Mouse (Mus musculus) c-Kit-positive CD71-positive TER-119-positive erythroid progenitor cells, embryonic 14.5 days (primary cell): ENCODE data around the gene Kcne3.

Experiments used
- DNase-seq: peaks from one replicate; pipeline ENCODE4 v3.0.0-alpha.2; 2013; ENCODE audit warnings: low spot score

Gene Kcne3

DNA sequence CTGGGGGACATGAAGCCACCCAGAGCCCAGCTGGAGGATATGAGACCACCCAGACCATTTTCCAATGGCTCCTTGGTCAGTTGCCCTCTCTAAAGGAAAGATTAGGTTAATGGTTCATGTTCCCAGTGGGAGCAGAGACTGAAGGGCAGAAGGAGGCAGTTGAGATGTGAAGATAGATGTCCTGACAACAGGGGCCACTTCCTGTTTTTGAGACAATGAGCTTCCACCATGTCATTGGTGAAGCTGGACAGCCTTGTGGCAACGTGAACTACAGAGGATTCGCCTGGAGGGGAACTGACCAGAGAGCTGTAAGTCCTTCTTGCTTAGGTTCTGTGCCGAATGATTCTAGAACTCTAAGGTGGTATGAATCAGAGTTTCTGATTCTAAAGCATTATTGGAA, at the start of gene Kcne3:
Kcne3 (plus strand) TSS at position 234 of the 400 bp plus-strand sequence.
- no peak for DNase-seq

DNA sequence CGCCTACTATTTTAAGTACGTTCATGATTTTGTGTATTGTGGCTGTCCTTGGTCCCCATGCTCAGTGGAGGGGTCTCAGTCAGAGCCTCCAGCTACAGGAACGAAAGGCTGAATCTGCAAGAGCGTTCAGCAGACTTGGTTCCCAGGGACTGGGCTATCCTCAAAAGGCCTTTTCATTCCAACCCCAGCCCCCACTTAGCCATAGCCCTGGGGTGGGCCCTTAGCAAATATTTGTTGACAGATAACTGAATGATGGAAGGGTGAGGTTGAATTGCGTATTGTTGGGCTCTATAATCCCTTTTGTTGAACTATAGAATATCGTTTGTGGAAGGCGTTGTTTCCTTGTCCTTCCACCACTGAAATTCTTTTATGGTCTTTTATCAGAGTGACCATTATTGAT, 49.8 kb upstream of the Kcne3 start:
- no peak for DNase-seq

DNA sequence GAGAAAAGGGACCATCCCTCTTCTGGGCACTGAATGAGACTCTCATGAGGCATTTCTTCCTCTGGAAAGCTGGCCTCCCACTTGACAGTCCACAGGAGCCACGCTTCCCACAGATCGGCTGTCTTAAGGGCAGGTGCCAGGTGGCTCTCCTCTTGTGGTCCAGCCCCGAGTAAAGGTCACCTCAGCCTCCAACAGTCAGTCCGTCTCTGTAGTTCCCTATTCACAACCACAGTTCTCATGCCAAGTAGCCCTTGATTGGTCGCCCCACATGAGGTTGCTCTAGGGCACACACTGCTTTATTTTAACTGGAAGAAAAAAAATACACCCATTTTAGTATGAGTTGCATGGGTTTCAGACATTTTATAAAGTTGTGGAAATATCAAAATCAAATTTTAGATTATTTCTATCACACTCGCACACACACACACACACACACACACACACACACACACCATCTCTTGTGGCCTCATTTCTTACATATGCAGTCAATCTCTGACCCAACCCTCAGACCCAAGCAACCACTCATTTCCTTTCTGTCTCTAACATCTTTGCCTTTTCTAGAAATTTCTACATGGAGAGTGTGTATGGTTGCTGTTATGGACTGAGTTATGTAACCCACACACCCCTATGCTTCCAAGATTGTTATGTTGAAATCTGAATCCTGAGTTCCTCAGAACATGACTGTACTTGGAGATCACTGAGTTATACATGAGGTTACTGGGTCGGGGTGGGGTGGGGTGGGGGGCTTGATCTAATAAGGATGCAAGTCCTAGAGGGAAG, 47.9 kb upstream of the Kcne3 start:
- DNase-seq, result no peak

DNA sequence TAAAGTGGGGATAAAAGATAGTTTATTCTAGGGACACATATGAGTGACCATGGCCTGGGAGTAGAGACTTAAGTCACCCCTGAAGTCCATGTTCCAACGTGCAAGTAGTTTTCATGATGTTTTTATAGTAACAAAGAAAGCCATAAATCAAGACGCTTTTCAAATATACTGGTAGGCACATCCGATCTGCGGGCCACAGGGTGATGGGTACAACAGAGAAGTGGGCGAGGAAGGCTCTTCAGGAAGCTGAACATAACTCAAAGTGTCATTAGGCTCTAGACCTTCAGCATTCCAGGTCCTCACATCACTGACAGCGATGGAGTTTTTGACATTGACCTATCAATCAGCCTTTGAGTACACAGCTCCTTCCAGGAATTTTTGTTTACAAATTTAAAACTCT, 45.7 kb upstream of the Kcne3 start:
- DNase-seq, result no peak

DNA sequence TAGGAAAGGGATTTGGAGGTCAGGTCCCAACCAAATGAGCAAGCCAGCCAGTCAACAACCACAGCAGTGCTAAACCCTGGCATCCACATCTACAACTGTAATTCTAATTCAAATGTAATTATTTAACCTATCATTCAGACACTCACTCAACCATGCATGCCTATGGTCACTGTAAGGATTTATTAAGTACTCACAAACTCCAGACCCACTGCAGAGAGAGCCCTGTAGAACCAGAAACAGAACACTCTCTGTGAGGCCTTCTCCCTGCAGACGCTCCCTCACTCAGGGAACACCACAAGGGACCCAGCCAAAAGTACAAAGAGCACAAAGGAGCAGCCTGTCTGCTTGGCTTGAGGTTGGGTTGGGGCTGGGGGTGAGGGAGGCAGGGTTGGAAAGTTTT, 43.9 kb upstream of the Kcne3 start:
- no peak for DNase-seq

DNA sequence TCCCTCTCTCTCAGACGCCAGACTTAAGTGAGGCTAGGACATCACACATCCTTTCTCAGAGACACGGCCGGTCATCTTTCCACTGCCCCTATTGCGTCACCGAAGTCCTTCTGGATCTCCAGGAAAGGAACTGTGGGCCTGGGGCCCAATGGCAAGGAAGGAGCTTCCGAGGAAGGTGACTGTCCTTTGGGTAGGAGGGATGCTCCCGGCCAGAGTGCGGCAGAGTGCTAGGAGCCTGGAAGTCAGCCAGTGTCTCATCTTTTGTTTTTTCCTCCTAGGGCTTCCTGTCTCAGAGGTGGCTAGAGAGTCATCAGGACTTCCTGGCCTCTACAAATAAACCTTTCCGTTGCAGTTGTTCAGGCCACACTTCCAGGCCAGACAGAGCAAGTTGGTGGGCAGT, 39.3 kb upstream of the Kcne3 start:
- DNase-seq, result no peak

DNA sequence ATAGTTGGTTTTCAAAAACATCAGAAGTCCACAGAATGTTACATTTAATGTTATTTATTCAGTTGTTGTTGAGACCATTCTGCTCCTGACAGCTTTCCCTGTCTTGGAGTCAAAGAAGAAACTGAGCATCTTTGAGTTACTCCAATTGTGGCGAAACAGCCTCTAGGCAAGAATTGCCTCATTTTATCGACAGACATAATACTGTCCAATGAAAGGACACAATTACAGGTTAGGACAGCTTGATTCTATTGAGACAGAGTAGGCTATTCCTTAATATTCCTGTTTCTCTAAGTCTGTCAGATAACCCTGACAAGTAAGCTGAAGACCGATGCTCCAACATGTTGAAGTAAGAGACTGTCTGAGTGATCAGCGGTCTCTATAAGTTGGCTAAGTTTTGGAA, 38.2 kb upstream of the Kcne3 start:
- DNase-seq, result no peak

DNA sequence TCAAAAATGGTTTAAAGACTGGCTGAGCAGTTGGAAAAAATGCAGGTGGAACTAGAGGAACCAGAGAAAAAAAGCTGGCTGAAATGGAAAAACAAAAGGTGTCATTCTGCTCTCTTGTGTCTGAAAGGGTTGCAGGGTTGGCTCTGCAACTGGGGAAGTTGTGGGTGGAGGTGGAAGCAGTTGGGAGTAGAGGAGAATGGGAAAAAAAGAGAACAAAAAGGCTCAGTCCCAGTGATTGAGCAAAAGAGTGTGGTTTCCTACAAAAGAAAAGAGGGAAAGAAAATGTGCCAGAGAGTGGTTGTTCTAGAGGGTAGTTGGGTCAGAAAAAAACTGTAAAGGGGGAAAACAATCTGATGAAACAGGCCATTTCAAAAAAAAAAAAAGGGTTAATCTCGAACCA, 35.7 kb upstream of the Kcne3 start:
- DNase-seq, result no peak

DNA sequence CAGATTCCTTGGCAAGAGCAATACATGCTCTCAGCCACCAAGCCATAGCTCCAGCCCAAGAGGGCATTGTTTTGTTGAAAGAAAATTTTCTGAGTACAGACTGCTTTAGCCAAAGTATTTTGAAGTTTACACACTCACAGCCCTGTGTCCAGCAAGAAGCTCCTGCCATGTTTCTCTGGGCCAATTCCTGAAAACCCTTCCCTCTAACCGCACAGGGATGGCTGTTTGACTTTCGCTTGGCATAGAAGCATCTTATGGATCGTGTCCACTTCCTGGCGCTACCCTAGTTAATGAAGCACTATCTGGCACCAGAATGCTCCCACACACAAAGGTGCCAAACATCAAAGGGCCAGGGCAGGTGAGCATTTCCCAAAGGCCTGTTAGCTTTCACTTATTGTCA, 27.7 kb upstream of the Kcne3 start:
- no peak for DNase-seq

DNA sequence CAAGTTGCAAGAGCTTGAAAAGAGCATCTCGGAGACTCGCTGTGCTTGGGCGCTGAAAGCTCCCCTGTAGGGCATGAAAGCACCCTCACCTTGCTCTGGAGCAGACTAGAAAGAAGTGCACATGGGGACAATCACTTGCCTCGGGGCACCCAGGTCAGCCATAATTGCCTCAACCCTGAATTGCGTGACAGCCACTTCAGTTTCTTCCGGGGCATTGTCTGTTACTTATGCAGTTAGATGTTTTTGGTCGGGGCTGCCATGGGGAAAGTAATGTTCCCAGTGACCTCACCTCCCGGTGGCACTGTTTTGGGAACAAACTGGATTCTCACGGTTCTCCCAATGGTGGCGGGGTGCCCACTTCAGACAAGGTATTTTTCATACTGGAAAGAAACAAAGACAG, 26.2 kb upstream of the Kcne3 start:
- no peak for DNase-seq

DNA sequence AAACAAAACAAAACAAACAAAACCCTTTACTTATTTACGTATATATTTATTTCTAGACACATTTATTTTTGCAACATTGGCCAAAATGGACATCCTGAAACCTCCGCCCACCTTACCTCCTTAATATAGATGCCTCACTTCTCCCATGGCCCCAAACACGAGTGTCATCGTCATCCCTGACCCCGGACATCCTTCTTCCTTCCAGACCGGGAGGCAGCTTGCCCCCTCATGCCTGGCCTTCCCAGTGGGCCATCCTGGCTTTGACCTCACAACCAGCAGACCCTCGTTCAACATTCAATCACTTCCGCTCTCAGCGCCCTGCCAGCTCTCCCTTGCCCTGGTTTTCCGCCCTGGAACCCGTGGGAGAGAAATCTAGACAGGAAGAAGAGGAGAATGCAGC, 25.7 kb upstream of the Kcne3 start:
- DNase-seq, result no peak

DNA sequence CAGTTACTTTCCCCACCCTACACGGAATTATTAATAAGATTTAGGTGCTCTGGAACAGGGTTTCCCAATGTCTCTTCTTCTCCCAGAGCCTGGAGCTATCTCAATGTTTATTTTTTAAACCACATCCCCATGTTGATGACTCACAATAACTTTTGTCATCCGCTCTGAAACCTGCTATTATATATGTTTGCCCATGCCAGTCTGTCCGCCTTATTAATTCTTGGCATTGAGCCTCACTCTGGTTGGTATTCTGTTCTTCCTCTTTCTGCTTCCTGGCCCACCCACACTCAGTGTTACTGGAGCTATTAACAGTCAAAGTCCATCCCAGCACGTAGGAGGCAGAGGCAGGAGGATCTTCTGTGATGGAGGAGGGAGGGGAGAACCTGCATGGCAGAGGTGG, 18.6 kb upstream of the Kcne3 start:
- DNase-seq, result no peak

DNA sequence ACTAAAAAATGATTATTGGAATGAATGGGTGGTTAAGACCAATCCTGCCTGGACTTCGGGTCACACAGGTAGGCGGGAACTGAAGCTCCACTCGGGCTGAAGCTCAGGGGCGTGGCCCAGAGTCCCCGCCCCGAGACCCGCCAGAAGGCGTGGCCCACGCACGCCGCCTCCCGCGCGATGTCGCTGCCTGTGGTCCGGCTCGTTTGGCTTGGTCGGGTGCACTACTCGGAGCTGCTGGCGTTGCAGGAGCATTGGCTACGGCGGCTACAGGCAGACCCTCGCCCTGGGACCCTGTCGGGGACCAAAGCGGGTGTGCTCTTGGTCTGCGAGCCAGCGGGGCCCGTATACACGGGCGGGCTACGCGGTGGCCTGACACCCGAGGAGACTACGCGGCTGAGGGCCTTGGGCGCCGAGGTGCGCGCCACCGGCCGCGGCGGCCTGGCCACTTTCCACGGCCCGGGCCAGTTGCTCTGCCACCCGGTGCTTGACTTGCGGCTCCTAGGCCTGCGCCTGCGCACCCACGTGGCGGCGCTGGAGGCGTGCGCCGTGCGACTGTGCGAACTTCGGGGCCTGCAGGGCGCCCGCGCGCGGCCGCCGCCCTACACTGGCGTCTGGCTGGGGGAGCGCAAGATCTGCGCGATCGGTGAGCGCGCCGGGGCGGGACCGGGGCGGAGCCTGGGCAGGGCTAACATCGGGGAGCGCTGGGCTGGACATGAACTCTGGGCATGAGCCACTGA, 17.0 kb upstream of the Kcne3 start, which contains the start of gene Lipt2:
Lipt2 (plus strand) TSS at position 173 of the 737 bp plus-strand sequence.
- peak; percentile 78 for DNase-seq

DNA sequence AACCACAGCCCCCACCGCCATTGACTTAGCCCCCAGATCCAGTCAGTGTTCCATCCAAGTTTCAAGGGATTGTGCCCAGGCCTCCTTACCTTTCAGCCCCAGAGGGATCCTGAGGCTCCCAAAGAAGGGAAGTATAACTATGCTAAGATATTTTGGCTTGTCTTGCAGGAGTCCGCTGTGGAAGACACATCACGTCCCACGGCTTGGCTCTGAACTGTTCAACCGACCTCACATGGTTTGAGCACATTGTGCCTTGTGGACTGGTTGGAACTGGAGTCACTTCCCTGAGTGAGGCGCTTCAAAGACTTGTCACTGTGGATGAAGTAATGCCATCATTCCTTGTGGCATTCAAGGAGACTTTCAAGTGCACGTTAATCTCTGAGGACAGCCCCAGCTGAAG, 16.3 kb upstream of the Kcne3 start:
- DNase-seq, result no peak

DNA sequence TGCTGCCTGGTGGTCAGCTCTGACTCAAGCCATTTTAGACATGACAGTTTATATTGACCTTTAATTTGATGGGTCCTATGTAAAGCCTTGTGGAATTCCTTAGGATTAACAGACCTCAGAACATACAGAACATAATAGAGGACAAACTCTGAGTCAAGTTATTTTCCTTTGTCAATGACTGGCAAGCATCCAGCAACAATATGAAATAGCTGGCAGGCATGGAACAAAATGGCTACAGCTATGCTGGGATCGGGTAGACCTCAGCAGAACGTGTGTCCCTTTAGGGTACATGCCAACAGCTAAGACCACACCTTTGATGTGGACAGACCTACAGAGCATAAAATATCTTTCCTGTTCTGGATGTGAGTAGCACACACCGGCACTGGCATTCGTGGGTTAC, 12.8 kb upstream of the Kcne3 start:
- DNase-seq, result no peak

DNA sequence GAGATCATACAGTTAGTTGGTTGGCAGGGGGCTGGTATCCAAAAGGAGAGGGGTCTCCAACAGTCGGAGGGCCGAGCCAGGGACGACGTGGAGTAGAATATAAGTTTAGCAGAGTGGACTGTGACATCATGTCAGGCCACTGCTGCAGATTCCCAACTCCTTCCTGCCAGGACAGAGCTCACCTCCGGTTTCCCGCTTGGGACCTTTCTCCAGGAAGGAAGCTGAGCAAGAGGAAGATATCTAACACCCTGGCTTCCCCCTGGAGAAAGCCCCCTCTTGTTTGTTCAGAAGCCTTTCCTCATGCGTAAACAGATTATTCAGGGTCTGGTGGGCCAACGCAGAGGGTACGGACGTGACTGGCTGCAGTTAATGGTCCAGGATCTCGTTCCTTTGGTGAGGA, 7.6 kb upstream of the Kcne3 start:
- DNase-seq, result no peak

DNA sequence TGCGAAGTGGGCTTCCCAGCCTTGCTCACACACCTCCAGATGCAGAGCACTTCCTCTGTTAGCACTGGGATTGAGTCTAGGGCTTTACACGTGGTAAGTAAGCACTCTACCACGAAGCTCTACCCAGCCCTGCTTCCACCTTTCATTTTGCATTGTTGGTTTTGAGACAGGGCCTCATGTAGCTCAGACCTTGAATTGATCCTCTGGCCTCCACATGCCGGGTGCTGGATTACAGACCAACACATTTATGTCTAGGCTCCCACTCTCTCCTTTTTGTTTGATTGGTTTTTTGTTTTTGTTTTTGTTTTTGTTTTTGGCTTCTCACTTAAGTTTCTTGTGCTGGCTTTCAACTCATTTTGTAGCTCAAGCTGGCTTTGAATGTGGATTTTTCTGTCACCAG, 5.5 kb upstream of the Kcne3 start:
- DNase-seq, result no peak

DNA sequence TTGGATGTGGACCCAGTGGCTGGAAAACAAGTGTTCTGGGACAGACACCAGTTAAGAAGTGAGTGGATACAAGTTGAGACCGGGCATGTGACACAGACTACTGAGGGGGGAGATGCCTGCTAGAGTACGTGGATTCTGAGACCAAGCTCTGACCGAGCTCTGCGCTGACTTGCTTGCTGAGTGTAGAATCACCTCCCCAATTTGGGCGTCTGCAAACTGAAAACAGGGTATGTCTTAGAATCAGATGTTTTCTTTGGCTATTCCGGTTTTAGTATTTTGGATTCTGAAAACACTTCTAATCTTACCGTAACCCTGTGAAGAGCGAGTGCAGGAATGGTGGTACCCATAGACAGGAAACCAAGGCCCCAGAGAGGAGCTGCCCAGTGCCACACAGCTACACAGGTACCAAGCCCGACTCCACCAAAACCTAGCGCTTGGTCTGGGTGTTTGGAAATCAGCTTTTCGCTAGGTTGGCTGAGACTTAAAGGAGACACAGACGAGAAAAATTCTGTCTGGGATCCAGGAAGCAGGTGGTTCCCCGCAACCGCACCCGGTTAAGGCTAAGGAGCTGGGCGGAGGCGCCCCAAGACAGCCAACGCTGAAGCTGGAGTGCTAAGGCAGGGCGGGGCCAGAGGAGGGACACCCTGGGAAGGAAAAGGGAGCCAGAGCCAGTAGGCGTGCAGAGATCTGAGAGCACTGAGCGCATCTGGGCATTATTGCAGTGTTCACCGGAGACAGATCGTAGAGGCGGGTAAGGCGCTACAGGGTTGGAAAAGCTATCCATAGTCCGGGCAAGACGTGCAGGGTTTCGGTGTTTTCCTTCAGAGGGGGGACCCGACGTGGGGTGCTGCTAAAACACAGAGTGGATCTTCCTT, 2.0 kb downstream of the Kcne3 start:
- DNase-seq, result peak; percentile 52

DNA sequence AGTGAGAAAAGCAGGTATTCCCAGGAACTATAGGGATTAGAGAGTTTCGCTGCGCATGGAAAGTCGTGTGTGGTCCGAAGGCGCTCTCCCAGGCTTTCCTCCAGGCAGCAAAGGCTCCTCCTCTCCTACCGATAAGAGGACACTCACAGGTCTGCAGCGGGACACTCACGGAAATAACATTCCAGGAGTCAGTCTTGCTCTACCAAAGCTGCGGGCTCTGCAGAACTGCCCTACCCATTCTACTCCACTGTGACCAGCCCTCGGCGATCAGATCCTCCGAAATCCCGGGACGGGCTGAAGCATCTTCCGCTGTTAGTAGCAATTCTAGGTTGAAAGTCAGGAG, 2.6 kb downstream of the Kcne3 start:
- DNase-seq, result peak; percentile 21

DNA sequence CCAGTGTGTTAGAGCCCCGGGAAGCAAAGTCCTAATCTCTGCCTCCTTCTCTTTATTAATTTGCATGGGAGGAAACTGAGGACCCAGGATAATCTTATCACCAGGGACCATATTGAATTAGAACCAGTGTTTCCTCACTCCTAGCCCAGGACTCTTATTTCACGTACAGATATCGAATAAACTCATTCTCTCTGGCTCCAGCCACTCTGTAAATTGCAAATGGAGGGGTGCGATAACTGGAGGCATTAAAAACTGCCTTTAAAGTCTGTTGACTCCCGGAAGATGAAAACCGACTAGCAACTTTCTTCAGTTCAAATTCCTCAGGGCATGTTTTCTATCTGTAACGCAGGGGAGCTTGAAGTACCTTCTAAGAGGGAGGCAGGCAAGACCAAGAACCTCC, 3.1 kb downstream of the Kcne3 start:
- peak; percentile 77 for DNase-seq

DNA sequence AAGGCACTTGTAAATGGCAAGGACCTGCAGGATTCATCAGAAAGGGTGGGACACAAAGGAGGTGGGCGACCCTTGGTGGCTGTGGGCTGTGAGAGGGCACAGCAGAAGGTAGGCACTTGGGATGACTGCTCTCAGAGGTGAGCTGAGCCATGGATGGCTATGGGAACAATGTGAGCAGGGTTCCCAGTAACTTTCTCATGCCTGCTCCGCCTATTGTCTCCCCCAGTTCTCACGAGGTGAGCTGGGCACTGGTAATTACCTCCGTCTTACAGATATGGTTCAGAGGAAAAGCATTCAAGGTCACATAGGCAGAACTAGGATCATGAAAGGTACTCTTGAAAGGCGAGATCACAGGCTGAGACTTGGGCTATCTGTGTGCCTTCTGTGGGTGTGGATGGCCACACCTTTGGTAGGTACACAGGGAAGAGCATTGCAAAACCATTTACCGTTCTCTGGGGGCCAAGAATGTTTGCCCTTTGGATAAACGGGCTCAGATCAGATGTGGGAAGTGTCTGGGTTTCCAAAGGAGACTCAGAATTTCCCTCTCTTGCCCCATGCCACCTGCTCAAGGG, 3.6 kb downstream of the Kcne3 start:
- no peak for DNase-seq

DNA sequence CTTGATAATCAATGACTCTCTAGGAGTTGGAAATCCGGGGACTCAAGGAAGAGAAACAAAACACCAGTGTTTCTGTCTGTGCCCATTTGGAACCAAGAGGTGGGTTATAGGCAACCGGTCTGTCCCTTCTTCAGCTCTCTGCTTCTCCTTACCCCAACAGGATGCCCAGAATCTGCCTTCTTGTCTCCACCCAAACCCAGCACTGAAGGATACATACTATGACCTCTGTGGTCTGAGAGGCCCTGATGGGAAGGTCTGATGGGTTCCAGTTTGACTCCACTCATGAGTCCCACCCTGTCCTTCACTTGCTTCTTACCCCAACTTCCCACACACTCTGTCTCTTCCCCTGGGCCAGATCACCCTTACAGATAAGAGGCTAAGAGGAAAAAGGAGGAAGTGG, 4.9 kb downstream of the Kcne3 start:
- DNase-seq, result no peak

DNA sequence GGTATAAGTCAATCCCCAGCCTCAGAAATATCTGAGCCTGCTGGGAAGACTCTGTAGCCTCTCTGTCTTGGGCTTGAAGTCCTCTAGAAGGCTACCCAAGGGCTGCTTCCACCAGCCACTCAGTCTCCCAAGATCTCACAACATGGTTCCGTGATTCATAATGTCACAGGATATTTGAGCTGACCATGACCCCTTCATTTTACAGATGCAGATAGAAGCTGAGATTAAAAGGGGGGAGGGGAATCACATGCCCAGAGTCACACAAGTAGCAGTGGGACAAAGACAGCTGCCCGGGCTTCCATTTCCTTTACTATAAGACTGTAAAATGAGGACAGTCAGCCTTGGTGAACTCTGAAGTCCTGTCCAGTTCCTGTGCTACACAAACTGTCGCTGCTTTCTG, 5.3 kb downstream of the Kcne3 start:
- no peak for DNase-seq
